ENCODE assay signal across 10 mouse cellular contexts in the genomic region with DNA sequence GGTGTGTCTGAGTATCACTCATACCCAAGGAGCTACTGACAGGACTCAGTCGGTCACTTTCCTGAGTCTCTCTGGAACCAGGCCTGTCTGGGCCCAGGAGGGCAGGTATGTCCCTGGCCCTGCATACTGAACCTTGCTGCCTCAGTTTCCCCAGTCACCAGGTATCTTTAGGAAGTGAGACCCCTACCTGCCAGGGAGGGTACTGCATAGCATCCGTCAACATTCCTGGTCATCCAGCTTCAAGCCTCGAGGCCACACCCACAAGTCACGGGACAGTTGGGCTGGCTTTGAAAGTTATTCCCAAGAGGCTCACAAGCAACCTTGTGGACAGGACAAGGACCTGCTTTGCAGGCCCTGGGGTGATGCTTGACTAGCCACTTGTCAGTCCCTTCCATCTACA. TPM values are rescaled to one million over a fixed set of nuclear protein-coding genes. Genes with fewer than 3 reads are reported as not detected.
DNase-seq lines count a peak whose midpoint lies in the region; ATAC-seq and TF ChIP-seq lines count a peak whose summit lies in the region.
"Had no signal": no experiment of that assay in that cellular context is flagged by ENCODE, and none has a peak within 500 bp of the region (broad histone marks: within the 10 kb centered on the region; RNA-seq: fewer than 3 reads in every experiment).

No protein-coding gene starts in this region.

- no peaks in the 10 kb centered on the region for H3K79me2 ChIP-seq in MEL (ENCODE audit: control insufficient read depth, insufficient read depth, low read length, poor library complexity)

- no peak for TF ChIP-seq EP300 in MEL (IDR thresholded peaks at IDR 0.05; ENCODE audit: low read depth in 1 of 2, low read length in 2 of 2)

- ATAC-seq in heart, embryonic 12.5 days (ENCODE audit: insufficient number of reproducible peaks, low FRiP score): no peak
- ATAC-seq in limb, embryonic 12.5 days (ENCODE audit: insufficient number of reproducible peaks, insufficient read depth, low FRiP score, low TSS enrichment, low read depth): no peak

- H3K4me3 ChIP-seq in heart, embryonic 10.5 days: no peak overlapping the region
- no peak overlapping the region for H3K4me3 ChIP-seq in heart, embryonic 12.5 days
- no peak overlapping the region for H3K4me3 ChIP-seq in lung, adult 2 months (replicated peaks; ENCODE audit: extremely low read depth, low read depth, low read length)
- H3K4me3 ChIP-seq in MEL (ENCODE audit: control insufficient read depth in 1 of 2, insufficient read depth in 1 of 2, low read depth in 2 of 2, low read length in 2 of 2): no peak overlapping the region
- no peak overlapping the region for H3K4me3 ChIP-seq in limb, embryonic 12.5 days (replicated peaks)

- 60% methylated on average over 4 of the region's 4 CpGs for WGBS in heart, embryonic 10.5 days
- 51% methylated on average over 4 of the region's 4 CpGs for WGBS in heart, embryonic 12.5 days
- WGBS in lung, adult 2 months: 44% methylated on average over 4 of the region's 4 CpGs
- WGBS in limb, embryonic 12.5 days: 51% methylated on average over 4 of the region's 4 CpGs

- H3K4me2 ChIP-seq in heart, embryonic 12.5 days: no peak overlapping the region
- H3K4me2 ChIP-seq in limb, embryonic 12.5 days: no peak overlapping the region

- no peak for DNase-seq in heart, embryonic 10.5 days (ENCODE audit: low spot score)
- no peak for DNase-seq in lung, adult 2 months
- DNase-seq in lung, postnatal 25 days (ENCODE audit: low spot score): no peak
- no peak for DNase-seq in MEL (ENCODE audit: low read depth, low spot score)
- no peak for DNase-seq in cerebellum, postnatal 4 days (ENCODE audit: low spot score in 2 of 2)
- DNase-seq in layer of hippocampus, postnatal 25 days (ENCODE audit: extremely low spot score in 1 of 2, low spot score in 1 of 2): no peak
- DNase-seq: cerebellum, postnatal 36 days had no signal

- no peak for TF ChIP-seq RAD21 in MEL (IDR thresholded peaks at IDR 0.05; ENCODE audit: low read depth, low read length)

- TF ChIP-seq CTCF in lung, adult 2 months (IDR thresholded peaks at IDR 0.05; ENCODE audit: insufficient read depth, low read length): peak; percentile 41
- TF ChIP-seq CTCF in MEL (IDR thresholded peaks at IDR 0.05 in 2 of 3, conservative IDR thresholded peaks at IDR 0.05 in 1 of 3; ENCODE audit: control insufficient read depth in 1 of 3, insufficient read depth in 1 of 3, low read depth in 2 of 3, low read length in 3 of 3, poor library complexity in 1 of 3, severe bottlenecking in 1 of 3): peak; percentile 25 to 68 (median 33)

- no peaks in the 10 kb centered on the region for H3K4me1 ChIP-seq in heart, embryonic 10.5 days
- H3K4me1 ChIP-seq in heart, embryonic 12.5 days (replicated peaks): no peaks in the 10 kb centered on the region
- no peaks in the 10 kb centered on the region for H3K4me1 ChIP-seq in lung, adult 2 months (ENCODE audit: control insufficient read depth, insufficient read depth, low read length)
- H3K4me1 ChIP-seq in MEL (ENCODE audit: control insufficient read depth in 1 of 2, insufficient read depth in 2 of 2, low read length in 2 of 2): no peaks in the 10 kb centered on the region
- H3K4me1 ChIP-seq in limb, embryonic 12.5 days (replicated peaks): peaks cover 17% of the 10 kb centered on the region

- H3K27ac ChIP-seq in heart, embryonic 10.5 days: 0 out of 2 replicates have a peak overlapping the region, but pooled peaks have one; percentile 2
- no peak overlapping the region for H3K27ac ChIP-seq in heart, embryonic 12.5 days (ENCODE audit: poor library complexity, severe bottlenecking)
- no peak overlapping the region for H3K27ac ChIP-seq in MEL (ENCODE audit: control insufficient read depth, low read depth, low read length)
- H3K27ac ChIP-seq in limb, embryonic 12.5 days: peak overlapping the region; percentile 66; the same call in 1 of the 2 replicates

- H3K9me3 ChIP-seq in heart, embryonic 10.5 days: no peaks in the 10 kb centered on the region
- peaks cover 4% of the 10 kb centered on the region; the same call in 1 of the 2 replicates for H3K9me3 ChIP-seq in heart, embryonic 12.5 days (replicated peaks)
- no peaks in the 10 kb centered on the region for H3K9me3 ChIP-seq in MEL (replicated peaks; ENCODE audit: insufficient read depth, low read length)
- no peaks in the 10 kb centered on the region for H3K9me3 ChIP-seq in limb, embryonic 12.5 days

- H3K36me3 ChIP-seq in heart, embryonic 10.5 days: no peaks in the 10 kb centered on the region
- no peaks in the 10 kb centered on the region for H3K36me3 ChIP-seq in heart, embryonic 12.5 days
- H3K36me3 ChIP-seq in MEL (ENCODE audit: control insufficient read depth in 1 of 2, insufficient read depth in 2 of 2, low read length in 2 of 2): no peaks in the 10 kb centered on the region
- H3K36me3 ChIP-seq in limb, embryonic 12.5 days: no peaks in the 10 kb centered on the region

- no peak overlapping the region for H3K9ac ChIP-seq in heart, embryonic 12.5 days
- H3K9ac ChIP-seq in MEL (ENCODE audit: control insufficient read depth, low read depth, low read length, poor library complexity, severe bottlenecking): no peak overlapping the region
- H3K9ac ChIP-seq in limb, embryonic 12.5 days (replicated peaks): no peak overlapping the region

- no peak for TF ChIP-seq POLR2A in lung, adult 2 months (IDR thresholded peaks at IDR 0.05; ENCODE audit: borderline replicate concordance, extremely low read depth, low read depth, low read length)
- no peak for TF ChIP-seq POLR2A in MEL (IDR thresholded peaks at IDR 0.05; ENCODE audit: control insufficient read depth in 1 of 2, insufficient read depth in 1 of 2, low read depth in 1 of 2, low read length in 2 of 2, poor library complexity in 1 of 2)

- peaks cover 22% of the 10 kb centered on the region; the same call in 1 of the 2 replicates for H3K27me3 ChIP-seq in heart, embryonic 10.5 days (ENCODE audit: insufficient read depth, poor library complexity, severe bottlenecking)
- peaks cover 8% of the 10 kb centered on the region; the same call in 1 of the 2 replicates for H3K27me3 ChIP-seq in heart, embryonic 12.5 days (replicated peaks)
- no peaks in the 10 kb centered on the region for H3K27me3 ChIP-seq in MEL (ENCODE audit: control insufficient read depth in 1 of 2, insufficient read depth in 2 of 2, low read length in 2 of 2)
- H3K27me3 ChIP-seq in limb, embryonic 12.5 days: peaks cover 24% of the 10 kb centered on the region

TF ChIP-seq in MEL, 35 proteins besides CTCF, POLR2A, EP300 and RAD21:
- TF ChIP-seq POLR2AphosphoS2 (IDR thresholded peaks at IDR 0.05; ENCODE audit: low read length) (no peak), RCOR1 (IDR thresholded peaks at IDR 0.05; ENCODE audit: low read depth, low read length) (no peak), TAL1 (IDR thresholded peaks at IDR 0.05; ENCODE audit: low read length) (no peak), MAFK (IDR thresholded peaks at IDR 0.05; ENCODE audit: borderline replicate concordance, low read depth, low read length) (no peak), SMC3 (IDR thresholded peaks at IDR 0.05; ENCODE audit: low read depth, low read length) (no peak), MAX (IDR thresholded peaks at IDR 0.05; ENCODE audit: low read length) (no peak), SIN3A (IDR thresholded peaks at IDR 0.05; ENCODE audit: low read length) (no peak), CHD2 (IDR thresholded peaks at IDR 0.05; ENCODE audit: low read length) (no peak), HCFC1 (IDR thresholded peaks at IDR 0.05; ENCODE audit: low read depth, low read length) (no peak), POLR2AphosphoS5 (IDR thresholded peaks at IDR 0.05; ENCODE audit: borderline replicate concordance, low read depth, low read length) (no peak), GATA1 (IDR thresholded peaks at IDR 0.05; ENCODE audit: low read depth, low read length) (no peak), ELF1 (IDR thresholded peaks at IDR 0.05; ENCODE audit: low read depth, low read length) (no peak), TCF12 (IDR thresholded peaks at IDR 0.05; ENCODE audit: low read depth, low read length) (no peak), ZMIZ1 (IDR thresholded peaks at IDR 0.05; ENCODE audit: low read depth, low read length) (no peak)
TF ChIP-seq in MEL: peak in this region for 0.

RNA-seq across cellular contexts. Expression of a gene that starts 53.3 kb away (rescaled TPM):
- polyA plus RNA-seq in heart, embryonic 10.5 days (2016; fragmentation: Nextera tagmentation; extraction: Ambion mirVana): 2.6 and 11.7 TPM in 2 replicates
- 0.89 and 1.3 TPM in 2 replicates for polyA plus RNA-seq in heart, embryonic 12.5 days (2016; fragmentation: Nextera tagmentation; extraction: Ambion mirVana)
- polyA plus RNA-seq in lung, adult 2 months (2012; rRNA removed): 0.12 and 0.21 TPM in 2 replicates
- not detected in 2 replicates for total RNA-seq in MEL (2012; rRNA removed)
- polyA plus RNA-seq in MEL (2012; ENCODE audit: insufficient read depth in 1 of 2, insufficient read length in 2 of 2, low read depth in 1 of 2, low replicate concordance in 2 of 2, missing spikeins in 1 of 2): not detected
- polyA plus RNA-seq in limb, embryonic 12.5 days (2016; fragmentation: Nextera tagmentation; extraction: Ambion mirVana): 2.7 and 4.8 TPM in 2 replicates
- total RNA-seq in layer of hippocampus, postnatal 25 days (2021): not detected
- total RNA-seq: layer of hippocampus, adult 8-10 months had no signal

Comparison
In these comparisons a context has a peak if more than half of its experiments do, and no peak if none do; other contexts are left out.
1. H3K27ac ChIP-seq: peak in heart, embryonic 10.5 days (single experiment) and limb, embryonic 12.5 days (single experiment); none in heart, embryonic 12.5 days (single experiment) and MEL (single experiment).